ENCODE assay signal across 28 mouse cellular contexts in genomic region chr15:31587789-31588188, GRCm38 (mm10). TPM values are rescaled to one million over a fixed set of nuclear protein-coding genes. Genes with fewer than 3 reads are reported as not detected.
A peak's percentile ranks its signal among the peaks of the same experiment; 100 is the strongest.
DNase-seq lines count a peak whose midpoint lies in the region; ATAC-seq and TF ChIP-seq lines count a peak whose summit lies in the region.
"Had no signal": no experiment of that assay in that cellular context is flagged by ENCODE, and none has a peak within 500 bp of the region (broad histone marks: within the 10 kb centered on the region; RNA-seq: fewer than 3 reads in every experiment).

No protein-coding gene starts in this region.

- no peak overlapping the region for H3K4me2 ChIP-seq in hindbrain, embryonic 16.5 days (ENCODE audit: low read length)
- H3K4me2 ChIP-seq in midbrain, embryonic 15.5 days, result no peak overlapping the region
- H3K4me2 ChIP-seq in lung, postnatal 0 days (replicated peaks; ENCODE audit: low read depth, low read length), result no peak overlapping the region
- H3K4me2 ChIP-seq: embryonic facial prominence, embryonic 12.5 days; embryonic facial prominence, embryonic 15.5 days; forebrain, embryonic 15.5 days; heart, embryonic 13.5 days; hindbrain, embryonic 12.5 days; hindbrain, embryonic 15.5 days had no signal

- ATAC-seq in hindbrain, embryonic 16.5 days, result peak; percentile 15; the same call in 1 of the 2 replicates
- ATAC-seq in midbrain, embryonic 15.5 days (replicated peaks), result 0 out of 2 replicates have a peak, but pooled peaks have one; percentile 7
- no peak for ATAC-seq in lung, postnatal 0 days
- ATAC-seq: forebrain, embryonic 15.5 days; Patski had no signal

- TF ChIP-seq CTCF in lung, postnatal 0 days (IDR thresholded peaks at IDR 0.05), result no peak

- in situ Hi-C loops in ES-E14 (cut with MboI; ENCODE audit: low sequenced_read_pairs in 2 of 2, unreplicated experiment in 2 of 2), result loop anchor here in 1 of 2 experiments (25.0 kb wide), 1 partner anchor 275 kb away; no protein-coding TSS in a partner anchor

- H3K27me3 ChIP-seq in hindbrain, embryonic 16.5 days (replicated peaks; ENCODE audit: control insufficient read depth, insufficient read depth, low read length), result no peaks in the 10 kb centered on the region
- H3K27me3 ChIP-seq in hindbrain, embryonic 10.5 days (ENCODE audit: insufficient read depth, poor library complexity, severe bottlenecking), result no peaks in the 10 kb centered on the region
- H3K27me3 ChIP-seq in midbrain, embryonic 15.5 days (replicated peaks), result no peaks in the 10 kb centered on the region
- H3K27me3 ChIP-seq in midbrain, embryonic 10.5 days (ENCODE audit: low read depth, poor library complexity, severe bottlenecking), result no peaks in the 10 kb centered on the region
- H3K27me3 ChIP-seq in lung, postnatal 0 days (replicated peaks; ENCODE audit: insufficient read depth, low read length), result no peaks in the 10 kb centered on the region
- H3K27me3 ChIP-seq: embryonic facial prominence, embryonic 12.5 days; embryonic facial prominence, embryonic 15.5 days; forebrain, embryonic 15.5 days; heart, embryonic 13.5 days; hindbrain, embryonic 12.5 days; hindbrain, embryonic 15.5 days; Patski had no signal

- H3K4me3 ChIP-seq in hindbrain, embryonic 16.5 days (ENCODE audit: low read length), result no peak overlapping the region
- no peak overlapping the region for H3K4me3 ChIP-seq in hindbrain, embryonic 10.5 days
- no peak overlapping the region for H3K4me3 ChIP-seq in midbrain, embryonic 15.5 days
- H3K4me3 ChIP-seq in midbrain, embryonic 10.5 days, result no peak overlapping the region
- H3K4me3 ChIP-seq in ES-E14 (ENCODE audit: insufficient read depth in 1 of 2, low read depth in 1 of 2, low read length in 2 of 2, poor library complexity in 1 of 2, severe bottlenecking in 1 of 2), result no peak overlapping the region
- no peak overlapping the region for H3K4me3 ChIP-seq in lung, postnatal 0 days (ENCODE audit: low read depth, low read length)
- H3K4me3 ChIP-seq: embryonic facial prominence, embryonic 12.5 days; embryonic facial prominence, embryonic 15.5 days; forebrain, embryonic 15.5 days; heart, adult 2 months; heart, embryonic 10.5 days; heart, embryonic 13.5 days; hindbrain, embryonic 12.5 days; hindbrain, embryonic 15.5 days had no signal

- WGBS in hindbrain, embryonic 16.5 days, result 83% methylated on average over 2 of the region's 2 CpGs
- 78% methylated on average over 2 of the region's 2 CpGs for WGBS in hindbrain, embryonic 10.5 days
- 73% methylated on average over 2 of the region's 2 CpGs for WGBS in midbrain, embryonic 15.5 days
- WGBS in midbrain, embryonic 10.5 days, result 84% methylated on average over 2 of the region's 2 CpGs
- 71% methylated on average over 2 of the region's 2 CpGs for WGBS in lung, postnatal 0 days

- no peaks in the 10 kb centered on the region for H3K9me3 ChIP-seq in hindbrain, embryonic 16.5 days (ENCODE audit: control insufficient read depth, low read length)
- H3K9me3 ChIP-seq in hindbrain, embryonic 10.5 days, result no peaks in the 10 kb centered on the region
- no peaks in the 10 kb centered on the region for H3K9me3 ChIP-seq in midbrain, embryonic 15.5 days
- H3K9me3 ChIP-seq in midbrain, embryonic 10.5 days (replicated peaks), result no peaks in the 10 kb centered on the region
- H3K9me3 ChIP-seq in ES-E14 (ENCODE audit: control insufficient read depth, insufficient read depth, low read depth, low read length), result no peaks in the 10 kb centered on the region
- no peaks in the 10 kb centered on the region for H3K9me3 ChIP-seq in lung, postnatal 0 days (ENCODE audit: low read length)
- H3K9me3 ChIP-seq: embryonic facial prominence, embryonic 12.5 days; embryonic facial prominence, embryonic 15.5 days; forebrain, embryonic 15.5 days; heart, embryonic 10.5 days; heart, embryonic 13.5 days; hindbrain, embryonic 12.5 days; hindbrain, embryonic 15.5 days had no signal

- DNase-seq in hindbrain, embryonic 10.5 days (ENCODE audit: low spot score), result no peak
- DNase-seq in midbrain, embryonic 10.5 days (ENCODE audit: low spot score), result no peak
- no peak for DNase-seq in ES-E14 (ENCODE audit: low read depth, low spot score)
- DNase-seq in lung, postnatal 0 days (ENCODE audit: low spot score), result no peak
- no peak for DNase-seq in left cerebral cortex, postnatal 25 days (ENCODE audit: low spot score in 2 of 2)
- DNase-seq: adrenal gland, postnatal 10 days; adrenal gland, postnatal 36 days; B cell, adult 2 months; cerebellum, adult 18-20 months; cerebellum, adult 9-10 months; cerebellum, postnatal 25 days; gastrocnemius, postnatal 10 days; gastrocnemius, postnatal 36 days; heart, adult 2 months; heart, postnatal 14 days; heart, postnatal 4 days had no signal

- no peak overlapping the region for H3K27ac ChIP-seq in hindbrain, embryonic 16.5 days (ENCODE audit: low read depth, low read length)
- H3K27ac ChIP-seq in hindbrain, embryonic 10.5 days, result no peak overlapping the region
- no peak overlapping the region for H3K27ac ChIP-seq in midbrain, embryonic 15.5 days
- H3K27ac ChIP-seq in midbrain, embryonic 10.5 days (replicated peaks), result no peak overlapping the region
- no peak overlapping the region for H3K27ac ChIP-seq in ES-E14 (ENCODE audit: insufficient read depth, low read depth, low read length, poor library complexity, severe bottlenecking)
- no peak overlapping the region for H3K27ac ChIP-seq in lung, postnatal 0 days (ENCODE audit: low read length)
- H3K27ac ChIP-seq: embryonic facial prominence, embryonic 12.5 days; embryonic facial prominence, embryonic 15.5 days; forebrain, embryonic 15.5 days; heart, adult 2 months; heart, embryonic 10.5 days; heart, embryonic 13.5 days; hindbrain, embryonic 12.5 days; hindbrain, embryonic 15.5 days had no signal

- no peak overlapping the region for H3K9ac ChIP-seq in hindbrain, embryonic 16.5 days (ENCODE audit: low read depth, low read length)
- H3K9ac ChIP-seq in midbrain, embryonic 15.5 days, result no peak overlapping the region
- H3K9ac ChIP-seq in ES-E14 (ENCODE audit: insufficient read depth, low read depth, low read length, poor library complexity, severe bottlenecking), result no peak overlapping the region
- no peak overlapping the region for H3K9ac ChIP-seq in lung, postnatal 0 days (replicated peaks; ENCODE audit: low read depth)
- H3K9ac ChIP-seq: embryonic facial prominence, embryonic 12.5 days; embryonic facial prominence, embryonic 15.5 days; forebrain, embryonic 15.5 days; heart, embryonic 13.5 days; hindbrain, embryonic 12.5 days; hindbrain, embryonic 15.5 days had no signal

- no peak for TF ChIP-seq EP300 in lung, postnatal 0 days (IDR thresholded peaks at IDR 0.05)

- peaks cover 33% of the 10 kb centered on the region for H3K36me3 ChIP-seq in hindbrain, embryonic 16.5 days (ENCODE audit: control insufficient read depth, insufficient read depth, low read length)
- H3K36me3 ChIP-seq in hindbrain, embryonic 10.5 days, result peaks cover 45% of the 10 kb centered on the region
- H3K36me3 ChIP-seq in midbrain, embryonic 15.5 days (replicated peaks), result peaks cover 31% of the 10 kb centered on the region
- peaks cover 45% of the 10 kb centered on the region for H3K36me3 ChIP-seq in midbrain, embryonic 10.5 days
- H3K36me3 ChIP-seq in ES-E14 (ENCODE audit: control insufficient read depth, insufficient read depth, low read length, poor library complexity, severe bottlenecking), result peaks cover 30% of the 10 kb centered on the region
- peaks cover 16% of the 10 kb centered on the region; the same call in 1 of the 2 replicates for H3K36me3 ChIP-seq in lung, postnatal 0 days (ENCODE audit: insufficient read depth, low read length)

- no peaks in the 10 kb centered on the region for H3K4me1 ChIP-seq in hindbrain, embryonic 16.5 days (ENCODE audit: control insufficient read depth, insufficient read depth, low read depth, low read length)
- H3K4me1 ChIP-seq in hindbrain, embryonic 10.5 days (replicated peaks), result no peaks in the 10 kb centered on the region
- H3K4me1 ChIP-seq in midbrain, embryonic 15.5 days, result no peaks in the 10 kb centered on the region
- peaks cover 3% of the 10 kb centered on the region; the same call in 1 of the 2 replicates for H3K4me1 ChIP-seq in midbrain, embryonic 10.5 days
- H3K4me1 ChIP-seq in ES-E14 (ENCODE audit: control insufficient read depth in 2 of 2, insufficient read depth in 2 of 2, low read length in 2 of 2, poor library complexity in 1 of 2), result peaks cover 0 to 3% of the 10 kb centered on the region in 2 experiments; a peak in 2 of 4 replicates
- H3K4me1 ChIP-seq in lung, postnatal 0 days (ENCODE audit: insufficient read depth, low read depth, low read length), result no peaks in the 10 kb centered on the region
- H3K4me1 ChIP-seq: embryonic facial prominence, embryonic 12.5 days; embryonic facial prominence, embryonic 15.5 days; forebrain, embryonic 15.5 days; hindbrain, embryonic 12.5 days; hindbrain, embryonic 15.5 days had no signal

- intact Hi-C loops in left cerebral cortex, postnatal 25 days (cut with DNase I), result loop anchor here (2.0 to 10.0 kb wide), 4 partner anchors 57 to 270 kb away; partner anchors contain the start of genes March6 and Ropn1l

RNA-seq across cellular contexts. Expression of gene Cct5, which starts 13.8 kb away (rescaled TPM):
- 484 and 486 TPM in 2 replicates for polyA plus RNA-seq in hindbrain, embryonic 16.5 days (2015; fragmentation: Nextera tagmentation; extraction: Ambion mirVana)
- 698 and 751 TPM in 2 replicates for polyA plus RNA-seq in hindbrain, embryonic 10.5 days (2016; fragmentation: Nextera tagmentation; extraction: Ambion mirVana)
- 484 and 504 TPM in 2 replicates for polyA plus RNA-seq in midbrain, embryonic 15.5 days (2015; fragmentation: Nextera tagmentation; extraction: Ambion mirVana)
- 728 and 772 TPM in 2 replicates for polyA plus RNA-seq in midbrain, embryonic 10.5 days (2016; fragmentation: Nextera tagmentation; extraction: Ambion mirVana)
- 590 and 695 TPM in 2 replicates for total RNA-seq in ES-E14 (2012; rRNA removed)
- polyA plus RNA-seq in lung, postnatal 0 days (2015; fragmentation: Nextera tagmentation; extraction: Ambion mirVana), result 211 and 225 TPM in 2 replicates
- total RNA-seq in left cerebral cortex, postnatal 25 days (2021), result 100 to 1,000 TPM; 183 to 197 TPM

RNA-seq across cellular contexts. Expression of gene Fam173b, which starts 13.9 kb away (rescaled TPM):
- polyA plus RNA-seq in hindbrain, embryonic 16.5 days (2015; fragmentation: Nextera tagmentation; extraction: Ambion mirVana), result 11.0 TPM in 2 replicates
- polyA plus RNA-seq in hindbrain, embryonic 10.5 days (2016; fragmentation: Nextera tagmentation; extraction: Ambion mirVana), result 13.1 and 15.5 TPM in 2 replicates
- polyA plus RNA-seq in midbrain, embryonic 15.5 days (2015; fragmentation: Nextera tagmentation; extraction: Ambion mirVana), result 9.2 and 10.6 TPM in 2 replicates
- polyA plus RNA-seq in midbrain, embryonic 10.5 days (2016; fragmentation: Nextera tagmentation; extraction: Ambion mirVana), result 14.7 and 18.0 TPM in 2 replicates
- total RNA-seq in ES-E14 (2012; rRNA removed), result 13.1 and 17.2 TPM in 2 replicates
- 9.8 and 14.0 TPM in 2 replicates for polyA plus RNA-seq in lung, postnatal 0 days (2015; fragmentation: Nextera tagmentation; extraction: Ambion mirVana)
- 10 to 100 TPM; 11.4 to 11.8 TPM for total RNA-seq in left cerebral cortex, postnatal 25 days (2021)

RNA-seq across cellular contexts. Expression of gene Cmbl, which starts 22.6 kb away (rescaled TPM):
- 16.0 and 17.1 TPM in 2 replicates for polyA plus RNA-seq in hindbrain, embryonic 16.5 days (2015; fragmentation: Nextera tagmentation; extraction: Ambion mirVana)
- polyA plus RNA-seq in hindbrain, embryonic 10.5 days (2016; fragmentation: Nextera tagmentation; extraction: Ambion mirVana), result 1.6 and 2.0 TPM in 2 replicates
- 14.3 and 15.7 TPM in 2 replicates for polyA plus RNA-seq in midbrain, embryonic 15.5 days (2015; fragmentation: Nextera tagmentation; extraction: Ambion mirVana)
- 1.3 and 1.6 TPM in 2 replicates for polyA plus RNA-seq in midbrain, embryonic 10.5 days (2016; fragmentation: Nextera tagmentation; extraction: Ambion mirVana)
- 0.48 and 0.76 TPM in 2 replicates for total RNA-seq in ES-E14 (2012; rRNA removed)
- polyA plus RNA-seq in lung, postnatal 0 days (2015; fragmentation: Nextera tagmentation; extraction: Ambion mirVana), result 12.2 and 13.5 TPM in 2 replicates
- total RNA-seq in left cerebral cortex, postnatal 25 days (2021), result 10 to 100 TPM; 14.5 to 16.3 TPM
- total RNA-seq: common myeloid progenitor, adult 5-6 weeks; granulocyte monocyte progenitor cell, adult 5-6 weeks had no signal

RNA-seq across cellular contexts. Expression of gene March6, which starts 56.9 kb away (rescaled TPM):
- polyA plus RNA-seq in hindbrain, embryonic 16.5 days (2015; fragmentation: Nextera tagmentation; extraction: Ambion mirVana), result 68.3 and 82.9 TPM in 2 replicates
- polyA plus RNA-seq in hindbrain, embryonic 10.5 days (2016; fragmentation: Nextera tagmentation; extraction: Ambion mirVana), result 34.5 and 39.9 TPM in 2 replicates
- polyA plus RNA-seq in midbrain, embryonic 15.5 days (2015; fragmentation: Nextera tagmentation; extraction: Ambion mirVana), result 86.5 and 96.9 TPM in 2 replicates
- polyA plus RNA-seq in midbrain, embryonic 10.5 days (2016; fragmentation: Nextera tagmentation; extraction: Ambion mirVana), result 37.3 and 45.3 TPM in 2 replicates
- total RNA-seq in ES-E14 (2012; rRNA removed), result 67.6 and 83.4 TPM in 2 replicates
- 18.3 and 20.6 TPM in 2 replicates for polyA plus RNA-seq in lung, postnatal 0 days (2015; fragmentation: Nextera tagmentation; extraction: Ambion mirVana)
- total RNA-seq in left cerebral cortex, postnatal 25 days (2021), result 100 to 1,000 TPM; 196 to 206 TPM
